Mouse (Mus musculus): ENCODE results near the gene 1700001O22Rik. TPM values are rescaled to one million over a fixed set of nuclear protein-coding genes. Genes with fewer than 3 reads are reported as not detected.

The 1700001O22Rik gene
- polyA plus RNA-seq, 1 experiment from 2014 or later, result 2.5 TPM

DNA sequence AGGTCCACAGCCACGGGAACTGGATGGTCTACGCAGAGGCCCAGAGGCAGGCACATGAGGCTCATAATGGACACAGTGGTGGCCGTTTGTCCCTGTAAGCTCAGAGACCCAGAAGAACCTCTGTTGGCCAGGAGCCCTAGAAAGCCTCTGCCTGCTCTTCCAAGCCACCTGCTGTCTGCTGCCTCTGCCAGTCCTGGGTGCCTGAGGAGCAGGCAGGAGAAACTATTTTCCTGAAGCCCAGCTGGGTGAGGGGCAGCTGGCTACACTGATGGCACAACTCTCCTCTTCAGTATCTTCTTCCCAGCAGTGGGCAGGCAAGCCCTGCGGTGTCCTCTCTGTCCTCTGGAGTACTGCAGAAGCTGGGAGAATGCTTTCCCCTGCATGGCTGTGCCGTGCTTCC, 37.0 kb downstream of the 1700001O22Rik start:
- 81% methylated on average over 5 of the region's 5 CpGs for WGBS
- no peak overlapping the region for H3K27ac ChIP-seq (ENCODE audit: low read depth, low read length)
- no peak overlapping the region for H3K9ac ChIP-seq (ENCODE audit: low read length)
- DNase-seq (ENCODE audit: low spot score, missing footprints) (no peak), ATAC-seq (ENCODE audit: low FRiP score) (no peak)
- peaks cover 10% of the 10 kb centered on the region for H3K4me1 ChIP-seq (ENCODE audit: control insufficient read depth, insufficient read depth, low read length)
- no peaks in the 10 kb centered on the region for H3K36me3 ChIP-seq (ENCODE audit: control insufficient read depth, insufficient read depth, low read length)
- H3K4me2 ChIP-seq, result no peak overlapping the region
- peaks cover 3% of the 10 kb centered on the region; the same call in 1 of the 2 replicates for H3K9me3 ChIP-seq (ENCODE audit: control insufficient read depth, low read length)
- H3K4me3 ChIP-seq (ENCODE audit: low read depth, low read length), result no peak overlapping the region
- no peaks in the 10 kb centered on the region for H3K27me3 ChIP-seq (ENCODE audit: control insufficient read depth, insufficient read depth, low read length)

DNA sequence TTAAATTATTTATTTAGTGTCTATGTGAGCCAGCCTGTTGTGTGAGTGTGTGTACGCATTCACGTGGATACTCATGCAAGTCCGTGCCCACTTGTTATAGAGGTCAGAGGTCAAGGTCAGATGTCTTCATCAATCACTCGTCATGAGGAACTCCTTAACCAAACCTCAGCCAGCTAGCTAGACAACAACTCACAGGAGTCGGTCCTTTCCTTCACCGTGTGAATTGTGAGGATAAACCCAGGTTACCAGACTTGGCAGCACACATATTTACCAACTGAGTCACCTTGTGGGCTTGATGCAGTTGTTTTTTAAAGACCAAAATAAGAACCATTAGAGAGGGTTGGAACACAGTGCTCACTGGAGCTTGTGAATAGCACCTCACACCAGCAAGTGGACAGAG, 42.8 kb downstream of the 1700001O22Rik start:
- H3K27ac ChIP-seq (ENCODE audit: low read depth, low read length), result peak overlapping the region; percentile 62; the same call in 1 of the 2 replicates
- peaks cover 33% of the 10 kb centered on the region for H3K4me1 ChIP-seq (ENCODE audit: control insufficient read depth, insufficient read depth, low read length)
- no peak for ATAC-seq (ENCODE audit: low FRiP score)
- no peak overlapping the region for H3K4me3 ChIP-seq (ENCODE audit: low read depth, low read length)
- no peak overlapping the region for H3K9ac ChIP-seq (ENCODE audit: low read length)
- H3K4me2 ChIP-seq, result no peak overlapping the region
- no peaks in the 10 kb centered on the region for H3K27me3 ChIP-seq (ENCODE audit: control insufficient read depth, insufficient read depth, low read length)
- H3K36me3 ChIP-seq (ENCODE audit: control insufficient read depth, insufficient read depth, low read length), result no peaks in the 10 kb centered on the region
- 19% methylated on average over 6 of the region's 6 CpGs for WGBS
- peaks cover 3% of the 10 kb centered on the region; the same call in 1 of the 2 replicates for H3K9me3 ChIP-seq (ENCODE audit: control insufficient read depth, low read length)
- no peak for DNase-seq (ENCODE audit: low spot score, missing footprints)

DNA sequence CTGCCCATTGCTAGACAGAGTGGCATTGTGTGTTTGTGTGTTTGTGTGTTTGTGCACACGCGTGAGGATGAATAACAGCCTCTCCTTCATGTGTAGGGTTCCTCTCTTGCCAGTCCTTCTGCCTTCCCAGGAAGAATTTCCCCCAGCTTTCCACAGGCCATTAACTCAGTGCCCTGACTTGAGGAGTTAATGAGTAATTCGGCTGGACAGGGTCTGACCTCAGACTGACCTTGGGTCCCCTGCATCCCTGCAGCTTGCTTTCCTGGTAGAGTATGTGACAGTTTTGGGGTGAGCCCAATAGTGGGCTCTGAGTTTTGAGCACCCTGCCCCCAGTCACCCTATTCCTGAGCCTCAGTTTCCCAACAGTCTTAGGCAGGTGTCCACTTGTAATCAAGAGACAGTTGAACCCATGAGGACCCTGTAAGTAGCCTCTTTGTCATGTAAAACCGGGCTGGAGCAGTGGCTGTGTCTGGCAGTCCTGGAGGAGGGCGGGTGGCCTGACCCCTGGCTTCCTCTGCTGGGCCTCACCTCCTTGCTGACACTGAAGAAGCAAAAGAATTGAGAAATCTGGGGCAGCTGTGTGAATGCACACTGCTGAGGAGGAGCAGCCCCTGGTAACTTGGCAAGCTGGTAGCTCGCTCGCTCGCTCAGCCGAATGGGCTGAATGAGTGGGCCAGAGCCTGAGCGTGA, 43.5 kb downstream of the 1700001O22Rik start:
- Histone ChIP-seq H3K27ac (ENCODE audit: low read depth, low read length) (peak overlapping the region; percentile 77), H3K36me3 (ENCODE audit: control insufficient read depth, insufficient read depth, low read length) (no peaks in the 10 kb centered on the region), H3K27me3 (ENCODE audit: control insufficient read depth, insufficient read depth, low read length) (no peaks in the 10 kb centered on the region), H3K4me1 (ENCODE audit: control insufficient read depth, insufficient read depth, low read length) (peaks cover 33% of the 10 kb centered on the region), H3K4me3 (ENCODE audit: low read depth, low read length) (no peak overlapping the region), H3K9me3 (ENCODE audit: control insufficient read depth, low read length) (peaks cover 3% of the 10 kb centered on the region; the same call in 1 of the 2 replicates), H3K4me2 (no peak overlapping the region), H3K9ac (ENCODE audit: low read length) (peak overlapping the region; percentile 29; the same call in 1 of the 2 replicates)
- WGBS, result 20% methylated on average over 10 of the region's 10 CpGs
- DNase-seq (ENCODE audit: low spot score, missing footprints) (no peak), ATAC-seq (ENCODE audit: low FRiP score) (no peak)

DNA sequence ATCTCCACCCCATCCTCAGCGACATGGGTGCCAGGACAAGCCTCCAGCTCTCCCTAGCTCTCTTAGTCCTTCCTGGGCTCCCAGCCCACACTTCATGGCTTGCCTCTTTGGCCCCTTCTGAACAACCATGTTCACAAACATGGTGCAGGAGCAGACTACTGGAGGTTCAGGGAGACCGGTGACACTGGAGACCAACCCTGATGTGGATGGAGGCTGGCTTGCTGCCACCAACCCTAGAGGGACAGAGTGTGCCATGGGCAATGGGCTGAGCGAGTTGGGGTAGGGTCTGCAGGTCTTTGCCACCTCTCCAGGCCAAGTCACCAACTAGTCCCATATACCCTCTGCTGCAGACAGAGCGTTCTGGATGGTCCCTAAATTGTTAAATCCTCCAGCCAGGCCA, 44.0 kb downstream of the 1700001O22Rik start:
- Histone ChIP-seq H3K4me2 (no peak overlapping the region), H3K27me3 (ENCODE audit: control insufficient read depth, insufficient read depth, low read length) (no peaks in the 10 kb centered on the region), H3K4me1 (ENCODE audit: control insufficient read depth, insufficient read depth, low read length) (peaks cover 33% of the 10 kb centered on the region), H3K36me3 (ENCODE audit: control insufficient read depth, insufficient read depth, low read length) (no peaks in the 10 kb centered on the region), H3K9ac (ENCODE audit: low read length) (no peak overlapping the region), H3K4me3 (ENCODE audit: low read depth, low read length) (no peak overlapping the region), H3K27ac (ENCODE audit: low read depth, low read length) (peak overlapping the region; percentile 77), H3K9me3 (ENCODE audit: control insufficient read depth, low read length) (peaks cover 3% of the 10 kb centered on the region; the same call in 1 of the 2 replicates)
- no peak for DNase-seq (ENCODE audit: low spot score, missing footprints)
- 75% methylated on average over 4 of the region's 4 CpGs for WGBS
- no peak for ATAC-seq (ENCODE audit: low FRiP score)

DNA sequence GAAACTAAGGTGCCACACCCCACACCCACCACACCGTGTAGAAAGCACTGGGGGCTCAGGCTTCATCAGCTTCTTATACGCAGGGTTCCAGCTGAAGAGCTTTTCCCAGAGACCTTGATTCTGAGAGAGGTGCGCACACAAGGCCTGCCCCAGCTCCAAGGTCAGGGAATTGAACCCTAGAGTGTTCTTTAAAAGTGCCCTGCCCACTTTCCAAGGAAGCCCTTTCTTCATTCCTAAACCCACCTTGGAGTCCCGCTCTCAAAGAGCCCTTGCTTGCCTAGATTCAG, 44.4 kb downstream of the 1700001O22Rik start:
- Histone ChIP-seq H3K36me3 (ENCODE audit: control insufficient read depth, insufficient read depth, low read length) (no peaks in the 10 kb centered on the region), H3K9me3 (ENCODE audit: control insufficient read depth, low read length) (peaks cover 3% of the 10 kb centered on the region; the same call in 1 of the 2 replicates), H3K4me1 (ENCODE audit: control insufficient read depth, insufficient read depth, low read length) (peaks cover 33% of the 10 kb centered on the region), H3K4me3 (ENCODE audit: low read depth, low read length) (no peak overlapping the region), H3K9ac (ENCODE audit: low read length) (peak overlapping the region; percentile 9; the same call in 1 of the 2 replicates), H3K27me3 (ENCODE audit: control insufficient read depth, insufficient read depth, low read length) (no peaks in the 10 kb centered on the region), H3K27ac (ENCODE audit: low read depth, low read length) (peak overlapping the region; percentile 77), H3K4me2 (peak overlapping the region; percentile 3; the same call in 1 of the 2 replicates)
- DNase-seq (ENCODE audit: low spot score, missing footprints) (peak; percentile 90), ATAC-seq (ENCODE audit: low FRiP score) (0 out of 2 replicates have a peak, but pooled peaks have one; percentile 8)
- WGBS, result 27% methylated on average over 4 of the region's 4 CpGs

DNA sequence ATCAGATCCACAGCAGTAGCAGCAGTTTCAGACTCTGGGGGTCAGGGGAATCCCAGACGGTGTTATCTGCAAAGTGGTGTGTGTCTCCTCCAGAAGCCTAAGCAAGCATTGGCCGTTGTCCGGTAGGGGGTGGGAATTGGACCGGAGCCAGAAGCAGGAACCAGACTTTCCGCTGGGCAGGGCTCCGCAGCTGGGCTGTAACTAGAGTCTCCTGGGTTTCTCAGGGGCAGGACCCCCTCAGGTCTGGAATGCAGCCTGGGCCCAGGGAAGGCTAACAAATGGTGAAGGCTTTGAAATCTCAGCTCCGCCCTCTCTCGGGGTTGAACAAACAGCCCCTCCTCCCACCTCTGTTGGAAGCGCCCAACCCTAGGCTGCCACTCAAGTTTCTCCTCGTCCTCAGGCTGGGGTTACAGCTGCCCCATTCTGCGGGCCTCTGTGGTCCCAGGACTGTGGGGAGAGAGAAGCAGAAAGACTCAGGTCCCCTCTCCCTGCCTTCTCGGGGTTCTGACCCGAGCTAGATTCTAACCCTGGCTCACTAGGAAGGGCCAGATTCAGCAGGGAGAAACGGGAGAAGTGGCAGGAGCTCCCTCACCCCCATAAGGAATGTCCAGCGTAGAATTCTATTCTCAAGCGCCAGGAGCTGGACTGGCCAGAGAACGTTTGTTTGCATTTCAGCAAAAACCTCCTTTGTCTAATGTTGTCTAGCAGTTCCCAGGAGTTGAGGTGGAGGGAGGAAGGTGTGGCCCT, 44.9 kb downstream of the 1700001O22Rik start:
- DNase-seq (ENCODE audit: low spot score, missing footprints) (peak; percentile 96), ATAC-seq (ENCODE audit: low FRiP score) (peak; percentile 92)
- no peak overlapping the region for H3K4me3 ChIP-seq (ENCODE audit: low read depth, low read length)
- WGBS, result under 1% methylated on average over 17 of the region's 17 CpGs
- H3K4me2 ChIP-seq, result peak overlapping the region; percentile 3; the same call in 1 of the 2 replicates
- peak overlapping the region; percentile 77 for H3K27ac ChIP-seq (ENCODE audit: low read depth, low read length)
- peaks cover 33% of the 10 kb centered on the region for H3K4me1 ChIP-seq (ENCODE audit: control insufficient read depth, insufficient read depth, low read length)
- H3K36me3 ChIP-seq (ENCODE audit: control insufficient read depth, insufficient read depth, low read length), result no peaks in the 10 kb centered on the region
- H3K27me3 ChIP-seq (ENCODE audit: control insufficient read depth, insufficient read depth, low read length), result no peaks in the 10 kb centered on the region
- H3K9ac ChIP-seq (ENCODE audit: low read length), result peak overlapping the region; percentile 9; the same call in 1 of the 2 replicates
- H3K9me3 ChIP-seq (ENCODE audit: control insufficient read depth, low read length), result peaks cover 3% of the 10 kb centered on the region; the same call in 1 of the 2 replicates

DNA sequence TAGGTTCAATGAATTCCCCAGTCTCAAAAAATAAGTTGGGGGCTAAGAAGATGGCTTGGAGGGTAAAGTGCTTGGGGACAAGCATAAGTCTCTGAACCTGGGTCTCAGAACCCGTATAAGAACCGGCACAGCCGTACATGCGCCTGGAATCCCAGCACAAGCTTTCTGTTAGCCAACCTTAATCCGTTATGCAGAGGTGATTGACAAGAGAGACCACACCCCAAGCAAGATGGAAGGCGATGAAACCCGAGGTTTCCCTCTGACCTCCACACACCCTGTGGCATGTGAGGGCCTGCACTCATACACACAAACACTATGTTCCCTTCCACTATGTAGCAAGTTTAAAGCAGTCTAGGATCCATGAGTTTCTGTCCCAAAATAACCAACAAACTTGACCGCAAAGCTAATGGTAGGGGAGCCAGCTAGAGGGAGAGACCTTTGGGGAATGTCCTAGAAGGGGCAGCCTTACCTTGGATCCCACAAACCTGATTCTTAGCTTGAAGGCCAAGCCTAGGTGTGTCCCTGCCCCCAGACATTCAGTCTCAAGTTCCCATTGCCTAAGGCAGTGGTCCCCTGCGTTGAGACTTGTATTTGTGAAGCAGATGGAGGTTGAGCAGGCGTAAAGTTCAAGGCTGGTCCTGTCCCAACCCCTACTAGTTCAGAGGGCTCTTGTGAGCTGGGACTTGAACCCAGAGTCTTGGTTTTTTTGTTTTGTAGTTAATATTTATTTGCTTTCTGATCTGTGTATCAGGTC, 46.3 kb downstream of the 1700001O22Rik start:
- no peak overlapping the region for H3K4me3 ChIP-seq (ENCODE audit: low read depth, low read length)
- peaks cover 33% of the 10 kb centered on the region for H3K4me1 ChIP-seq (ENCODE audit: control insufficient read depth, insufficient read depth, low read length)
- ATAC-seq (ENCODE audit: low FRiP score) (no peak), DNase-seq (ENCODE audit: low spot score, missing footprints) (no peak)
- no peaks in the 10 kb centered on the region for H3K9me3 ChIP-seq (ENCODE audit: control insufficient read depth, low read length)
- H3K27ac ChIP-seq (ENCODE audit: low read depth, low read length), result no peak overlapping the region
- H3K36me3 ChIP-seq (ENCODE audit: control insufficient read depth, insufficient read depth, low read length), result no peaks in the 10 kb centered on the region
- no peaks in the 10 kb centered on the region for H3K27me3 ChIP-seq (ENCODE audit: control insufficient read depth, insufficient read depth, low read length)
- no peak overlapping the region for H3K4me2 ChIP-seq
- WGBS, result 85% methylated on average over 10 of the region's 10 CpGs
- H3K9ac ChIP-seq (ENCODE audit: low read length), result no peak overlapping the region

DNA sequence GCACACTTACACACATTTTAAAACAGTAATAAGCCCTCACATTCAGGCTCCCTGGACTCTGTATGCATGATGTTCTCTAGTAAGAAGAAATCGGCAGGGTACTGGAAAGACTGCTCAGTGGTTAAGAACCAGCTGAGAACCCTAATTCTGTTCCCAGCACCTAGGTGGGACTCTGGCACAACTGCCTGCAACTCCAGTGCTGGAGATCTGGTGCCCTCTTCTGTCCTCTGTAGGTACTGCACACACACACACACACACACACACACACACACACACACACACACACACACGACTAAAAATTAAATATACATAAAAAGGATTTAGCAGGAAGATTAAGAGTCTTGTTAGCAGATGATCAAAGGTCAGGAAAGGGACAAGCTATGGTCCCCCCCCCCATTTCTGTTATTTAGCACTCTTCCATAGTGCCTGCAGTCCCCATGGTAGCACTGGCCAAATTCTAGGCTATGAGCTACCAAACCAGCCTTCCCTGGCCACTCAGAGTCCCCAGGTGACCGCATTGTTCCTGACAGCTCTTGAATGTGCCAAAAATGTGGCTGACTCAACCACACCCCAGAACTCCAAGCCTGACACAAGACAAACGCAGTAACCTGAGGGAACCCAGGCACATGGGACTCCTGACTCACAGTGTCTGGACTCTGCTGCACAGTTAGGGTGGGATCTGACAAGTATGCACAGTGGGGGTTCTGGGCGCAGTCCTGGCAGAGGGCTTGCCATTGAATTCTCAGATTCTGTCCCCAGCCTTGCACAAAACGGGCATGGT, 47.3 kb downstream of the 1700001O22Rik start:
- DNase-seq (ENCODE audit: low spot score, missing footprints), result no peak
- no peak overlapping the region for H3K27ac ChIP-seq (ENCODE audit: low read depth, low read length)
- no peak overlapping the region for H3K4me2 ChIP-seq
- WGBS, result 98% methylated on average over 6 of the region's 6 CpGs
- H3K36me3 ChIP-seq (ENCODE audit: control insufficient read depth, insufficient read depth, low read length), result no peaks in the 10 kb centered on the region
- H3K4me1 ChIP-seq (ENCODE audit: control insufficient read depth, insufficient read depth, low read length), result peaks cover 33% of the 10 kb centered on the region
- H3K9ac ChIP-seq (ENCODE audit: low read length), result no peak overlapping the region
- ATAC-seq (ENCODE audit: low FRiP score), result no peak
- no peaks in the 10 kb centered on the region for H3K27me3 ChIP-seq (ENCODE audit: control insufficient read depth, insufficient read depth, low read length)
- no peak overlapping the region for H3K4me3 ChIP-seq (ENCODE audit: low read depth, low read length)
- H3K9me3 ChIP-seq (ENCODE audit: control insufficient read depth, low read length), result no peaks in the 10 kb centered on the region
